ENCODE assay signal across 8 mouse cellular contexts in the genomic region with DNA sequence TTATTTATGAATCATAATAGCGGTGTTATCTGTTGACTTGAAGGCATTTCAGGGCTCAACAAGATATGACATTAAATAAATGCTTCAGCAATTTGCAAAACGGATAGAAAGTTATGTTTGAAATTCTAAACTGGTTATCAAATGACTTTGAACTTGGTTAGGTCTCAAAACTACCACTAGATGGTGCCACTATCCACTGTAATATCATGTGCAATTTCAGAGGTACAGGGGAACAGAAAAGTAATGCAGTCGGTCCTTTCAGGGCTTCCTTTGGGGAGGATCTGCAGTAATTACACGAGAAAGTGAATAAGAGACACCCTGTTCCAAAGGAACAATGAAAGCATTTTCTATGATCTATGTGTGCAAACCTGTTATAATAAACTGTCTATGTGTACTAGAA.
DNase-seq lines count a peak whose midpoint lies in the region; ATAC-seq and TF ChIP-seq lines count a peak whose summit lies in the region.

No protein-coding gene starts in this region.

- TF ChIP-seq CTCF in layer of hippocampus, adult 2 months (conservative IDR thresholded peaks at IDR 0.05), result peak; percentile 94

- DNase-seq in CD4-positive, CD25-positive, alpha-beta regulatory T cell, adult 2 months (ENCODE audit: low read depth, low spot score), result peak; percentile 61
- DNase-seq in layer of hippocampus, adult 2 months (ENCODE audit: low spot score in 2 of 2), result peak; percentile 55 to 56
- no peak for DNase-seq in layer of hippocampus, postnatal 25 days (ENCODE audit: extremely low spot score in 1 of 2, low spot score in 1 of 2)
- peak; percentile 69 for DNase-seq in adipocyte (ENCODE audit: low spot score)
- DNase-seq in hindlimb bud, embryonic 11.5 days (ENCODE audit: extremely low spot score, low read depth, low spot score), result peak; percentile 37
- DNase-seq in T-cell, adult 2 months (ENCODE audit: low spot score), result no peak
- DNase-seq in adrenal gland, postnatal 10 days, result no peak

- no peak overlapping the region for H3K4me3 ChIP-seq in layer of hippocampus, adult 2 months

- H3K27ac ChIP-seq in layer of hippocampus, adult 2 months, result no peak overlapping the region

- ATAC-seq in CD4-positive, CD25-positive, alpha-beta regulatory T cell, adult 4 months, result no peak

Comparison
In these comparisons a context has a peak if more than half of its experiments do, and no peak if none do; other contexts are left out.
1. DNase-seq: peak in CD4-positive, CD25-positive, alpha-beta regulatory T cell, adult 2 months (single experiment), layer of hippocampus, adult 2 months (2 of 2), adipocyte (single experiment) and hindlimb bud, embryonic 11.5 days (single experiment); none in layer of hippocampus, postnatal 25 days (0 of 2), T-cell, adult 2 months (single experiment) and adrenal gland, postnatal 10 days (single experiment).